Mouse (Mus musculus) embryonic facial prominence, embryonic 10.5 days (tissue): ENCODE data around the gene Apc2. TPM values are rescaled to one million over a fixed set of nuclear protein-coding genes. Genes with fewer than 3 reads are reported as not detected.

Source experiments
- DNase-seq: peaks from one replicate; pipeline ENCODE4 v3.0.0-alpha.2; 2017; ENCODE audit warnings: low spot score
- H3K27ac ChIP-seq: fragments of 300-500 bp; sonication (generic); replicated peaks from 2 replicates; pipeline ENCODE4 v1.5.1; 2016; ENCODE audit warnings: mild to moderate bottlenecking
- H3K27me3 ChIP-seq: fragments of 300-500 bp; sonication (generic); replicated peaks from 2 replicates; pipeline ENCODE4 v1.6.1; 2016; ENCODE audit warnings: low read depth, mild to moderate bottlenecking; ENCODE audit not compliant: poor library complexity, severe bottlenecking
- H3K36me3 ChIP-seq: fragments of 300-500 bp; sonication (generic); replicated peaks from 2 replicates; pipeline ENCODE4 v1.6.1; 2016; ENCODE audit warnings: mild to moderate bottlenecking, moderate library complexity
- H3K4me1 ChIP-seq: fragments of 300-500 bp; sonication (generic); 2 replicates; pipeline ENCODE4 v1.6.1; 2016
- H3K4me3 ChIP-seq: fragments of 300-500 bp; sonication (generic); 2 replicates; pipeline ENCODE4 v1.5.1; 2016; ENCODE audit warnings: mild to moderate bottlenecking, moderate library complexity
- H3K9me3 ChIP-seq: fragments of 300-500 bp; sonication (generic); 2 replicates; pipeline ENCODE4 v1.6.1; 2016; ENCODE audit warnings: mild to moderate bottlenecking
- WGBS: fragments of 180-500 bp; shearing (Covaris S2); methylation state at CpG from one replicate; pipeline ENCODE4 v1.1.7; 2016; 5-methylcytosine and 5-hydroxymethylcytosine counted together
- polyA plus RNA-seq: library from polyadenylated mRNA; unstranded; fragments of >200 nt; fragmentation: Nextera tagmentation; extraction: Ambion mirVana; gene quantifications from 2 replicates; pipeline ENCODE4 v1.2.1, GENCODE M21; 2016

Apc2 gene
- polyA plus RNA-seq, 1 experiment from 2014 or later = 12.6 TPM

DNA sequence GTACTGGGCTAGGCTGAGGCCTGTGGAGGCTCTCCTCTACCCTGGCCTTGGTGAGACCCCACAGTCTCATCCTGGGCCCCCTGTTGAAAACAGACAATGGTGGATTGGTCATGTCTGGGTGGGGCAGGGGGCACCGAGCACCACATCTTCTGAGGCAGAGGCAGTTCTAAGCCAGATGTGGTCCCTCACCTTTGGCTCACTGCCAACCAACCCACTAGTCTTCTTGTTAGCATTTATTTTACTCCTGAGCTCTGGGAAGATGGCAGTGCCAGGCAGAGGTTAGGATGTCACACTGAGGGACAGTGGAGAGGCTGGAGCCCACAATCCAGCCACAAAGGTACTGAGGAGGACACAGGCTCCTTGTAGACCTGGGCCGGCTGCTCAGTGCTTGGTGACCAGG is 37.8 kb upstream of the Apc2 start:
- Histone ChIP-seq H3K27ac (no peak overlapping the region), H3K4me1 (peaks cover 41% of the 10 kb centered on the region), H3K4me3 (peak overlapping the region; percentile 6; the same call in 1 of the 2 replicates), H3K36me3 (peaks cover 66% of the 10 kb centered on the region), H3K27me3 (peaks cover 10% of the 10 kb centered on the region; the same call in 1 of the 2 replicates), H3K9me3 (no peaks in the 10 kb centered on the region)
- WGBS = 90% methylated on average over 2 of the region's 2 CpGs
- DNase-seq = no peak

DNA sequence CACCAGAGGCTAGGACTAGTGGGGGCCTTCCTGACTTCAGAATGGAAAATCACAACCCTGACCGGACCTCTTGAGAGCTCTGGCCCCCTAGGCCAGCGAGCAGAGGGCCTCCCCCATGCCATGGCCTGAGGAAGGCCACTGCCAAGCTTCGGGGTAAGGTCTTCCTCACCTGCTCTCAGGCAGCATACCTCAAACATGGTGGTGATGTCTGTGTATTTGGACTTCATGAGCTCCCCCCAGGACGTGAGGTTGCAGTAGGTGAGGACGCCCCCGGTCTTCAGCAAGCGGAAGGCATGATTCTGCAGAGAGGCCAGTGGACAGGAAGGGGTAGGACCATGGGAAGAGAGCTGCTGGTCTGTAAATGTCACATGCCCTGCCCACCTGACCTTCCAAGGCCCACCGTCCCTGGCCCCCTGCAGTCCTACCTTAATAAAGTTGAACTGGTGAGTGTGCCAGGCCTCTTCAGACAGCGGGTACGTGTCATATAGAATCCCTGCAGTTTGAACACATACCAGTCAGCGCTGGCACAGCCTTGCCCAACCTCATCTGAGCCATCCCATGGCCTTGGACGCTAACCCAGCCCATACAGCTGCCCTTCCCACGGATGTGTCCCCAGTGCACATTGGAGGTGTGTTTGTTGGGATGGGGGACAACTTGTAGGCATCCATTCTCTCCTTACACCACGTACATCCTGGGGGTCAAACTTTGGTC is 36.9 kb upstream of the Apc2 start:
- Histone ChIP-seq H3K36me3 (peaks cover 56% of the 10 kb centered on the region), H3K9me3 (no peaks in the 10 kb centered on the region), H3K4me1 (peaks cover 41% of the 10 kb centered on the region), H3K4me3 (peak overlapping the region; percentile 67), H3K27me3 (peaks cover 10% of the 10 kb centered on the region; the same call in 1 of the 2 replicates), H3K27ac (peak overlapping the region; percentile 89; the same call in 1 of the 2 replicates)
- 93% methylated on average over 14 of the region's 14 CpGs for WGBS
- DNase-seq = no peak

DNA sequence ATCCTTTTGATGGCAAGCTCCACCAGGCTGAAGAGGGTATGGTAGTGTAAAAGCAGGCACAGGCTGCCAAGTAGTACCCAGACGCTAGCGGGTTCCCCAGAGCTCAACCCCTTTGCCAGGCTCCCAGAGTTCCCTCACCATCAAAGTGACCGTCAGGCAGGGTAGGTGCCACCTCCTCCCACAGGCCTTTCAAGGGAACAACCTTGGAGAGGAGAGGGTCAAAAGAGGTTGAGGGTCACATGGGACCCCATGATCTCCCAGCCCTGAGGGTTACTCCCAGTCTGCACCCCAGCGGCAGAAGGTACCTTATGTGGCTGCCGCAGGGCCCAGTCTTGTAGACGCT is 36.3 kb upstream of the Apc2 start:
- Histone ChIP-seq H3K4me1 (peaks cover 44% of the 10 kb centered on the region), H3K27me3 (peaks cover 10% of the 10 kb centered on the region; the same call in 1 of the 2 replicates), H3K27ac (peak overlapping the region; percentile 89), H3K36me3 (peaks cover 51% of the 10 kb centered on the region), H3K4me3 (peak overlapping the region; percentile 67), H3K9me3 (no peaks in the 10 kb centered on the region)
- DNase-seq = no peak
- 83% methylated on average over 6 of the region's 6 CpGs for WGBS

DNA sequence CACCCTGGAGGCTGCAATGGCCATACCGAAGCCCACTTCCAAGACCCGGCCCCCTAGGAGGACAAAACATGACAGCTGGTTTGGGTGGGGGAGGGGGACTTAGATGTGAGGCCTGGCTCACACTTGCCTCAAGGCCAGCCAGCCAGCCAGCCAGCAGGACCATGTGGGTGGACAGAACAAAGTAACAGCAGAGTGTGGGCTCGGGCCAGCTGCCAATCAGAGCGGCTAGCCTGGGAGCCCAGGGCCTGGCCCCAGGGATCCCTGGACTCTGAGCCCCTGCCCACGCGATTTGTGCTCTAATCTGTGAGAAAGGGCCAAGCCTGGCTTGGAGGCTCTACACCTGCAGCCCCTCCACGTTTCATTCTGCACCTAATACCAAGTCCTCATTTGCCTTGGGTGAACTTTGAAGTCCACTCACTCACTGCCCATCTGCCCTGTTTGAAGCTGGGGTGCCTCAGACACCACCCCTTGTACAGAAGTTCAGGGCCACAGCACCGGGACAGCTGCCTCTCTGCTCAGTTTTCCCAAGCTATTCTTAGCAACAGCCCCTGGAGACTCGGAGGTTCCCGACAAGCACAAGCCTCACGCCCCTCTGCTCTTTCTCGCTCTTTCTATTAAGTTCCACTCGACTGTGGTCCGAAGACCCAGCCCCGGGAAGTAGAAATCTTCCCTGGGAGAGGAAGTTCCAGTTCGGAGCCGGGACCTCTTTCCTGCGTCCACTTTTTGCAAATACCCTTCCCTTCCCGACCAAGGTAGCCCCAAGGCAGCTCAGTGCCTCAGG is 35.7 kb upstream of the Apc2 start:
- peak; percentile 58 for DNase-seq
- WGBS = 9% methylated on average over 19 of the region's 19 CpGs

DNA sequence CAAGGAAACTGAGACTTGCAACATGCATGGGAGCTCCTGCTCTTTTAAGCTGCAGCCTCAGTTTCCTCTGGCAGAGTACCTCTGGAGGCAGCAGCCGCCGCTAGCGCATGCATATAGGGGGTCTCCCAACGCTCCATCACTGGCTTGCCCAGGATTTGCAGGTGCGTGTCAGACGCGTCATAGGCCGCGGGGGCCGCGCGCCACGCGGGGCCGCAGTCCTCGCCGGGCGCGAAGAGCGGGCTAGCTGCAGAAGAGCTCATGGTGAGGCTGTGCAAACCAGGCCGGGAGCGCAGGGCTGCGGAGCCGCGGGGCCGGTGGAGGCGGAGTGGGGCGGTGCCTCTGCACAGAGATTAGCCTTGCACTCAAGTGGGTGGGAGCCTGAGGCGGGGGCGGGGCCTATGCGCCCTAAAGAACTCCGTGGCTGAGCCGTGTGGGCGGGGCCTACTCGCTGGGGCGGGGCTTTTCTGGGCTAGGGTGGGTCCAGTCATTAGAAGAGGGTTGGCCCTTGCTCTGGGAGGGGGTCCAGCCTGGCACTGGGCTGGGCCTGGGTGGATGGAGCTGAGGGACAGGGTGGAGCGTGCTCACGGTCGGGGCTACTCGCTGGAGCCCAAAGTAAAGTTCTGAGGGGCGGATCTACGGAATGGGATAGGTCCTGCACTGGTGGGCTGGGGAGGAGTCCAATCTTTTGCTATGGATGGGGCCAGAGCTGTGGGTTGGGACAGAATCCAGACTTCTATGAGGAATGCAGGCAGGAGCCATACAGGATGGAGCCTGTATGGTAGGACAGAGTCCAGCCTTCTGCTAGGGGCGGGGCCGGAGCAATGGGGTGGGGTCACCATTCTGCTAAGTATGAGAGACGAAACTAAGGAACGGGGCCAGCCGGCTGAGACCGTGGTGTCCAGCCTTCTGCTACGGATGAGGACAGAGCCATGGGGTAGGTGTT is 34.9 kb upstream of the Apc2 start, which contains the start of the genes Gamt and Dazap1:
Gamt (minus strand) TSS at position 371 of the 943 bp plus-strand sequence.
Dazap1 (plus strand) TSS at position 845 of the 943 bp plus-strand sequence.
- under 1% methylated on average over 49 of the region's 49 CpGs for WGBS
- Histone ChIP-seq H3K4me3 (peak within 1 kb of the TSS; percentile 67), H3K4me1 (peaks cover 51% of the 10 kb centered on the region), H3K27ac (peak within 1 kb of the TSS; percentile 89), H3K27me3 (peaks cover 10% of the 10 kb centered on the region; the same call in 1 of the 2 replicates), H3K9me3 (no peaks in the 10 kb centered on the region), H3K36me3 (peaks cover 36% of the 10 kb centered on the region)
- peak; percentile 99 for DNase-seq

More for the DNA sequence above, 35.7 kb upstream of the Apc2 start:
- peaks cover 46% of the 10 kb centered on the region for H3K4me1 ChIP-seq
- peaks cover 45% of the 10 kb centered on the region for H3K36me3 ChIP-seq
- peak overlapping the region; percentile 67 for H3K4me3 ChIP-seq
- H3K27me3 ChIP-seq = peaks cover 10% of the 10 kb centered on the region; the same call in 1 of the 2 replicates
- peak overlapping the region; percentile 89 for H3K27ac ChIP-seq
- H3K9me3 ChIP-seq = no peaks in the 10 kb centered on the region

DNA sequence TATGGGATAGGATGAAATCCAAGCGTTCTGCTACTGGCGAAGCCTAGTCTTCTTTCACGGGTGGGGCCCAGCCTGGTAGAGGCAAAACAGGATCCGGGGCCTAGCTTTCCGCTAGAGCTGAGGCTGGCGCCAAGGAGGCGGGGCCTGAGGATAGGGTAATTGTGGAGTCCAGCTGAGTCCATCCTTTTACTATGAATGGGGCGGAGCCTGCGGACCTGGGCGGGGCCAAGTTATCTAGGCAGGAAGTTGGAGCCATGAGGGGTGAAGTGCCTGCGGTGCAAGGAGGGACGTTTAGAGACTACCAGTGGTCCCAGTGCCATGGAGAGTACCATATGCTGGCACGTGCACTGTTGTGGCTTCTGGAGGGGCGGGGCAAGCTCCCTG is 34.2 kb upstream of the Apc2 start:
- Histone ChIP-seq H3K27me3 (peaks cover 10% of the 10 kb centered on the region; the same call in 1 of the 2 replicates), H3K27ac (peak overlapping the region; percentile 89), H3K4me1 (peaks cover 57% of the 10 kb centered on the region), H3K4me3 (peak overlapping the region; percentile 67), H3K36me3 (peaks cover 30% of the 10 kb centered on the region), H3K9me3 (no peaks in the 10 kb centered on the region)
- 1% methylated on average over 14 of the region's 14 CpGs for WGBS
- peak; percentile 93 for DNase-seq

DNA sequence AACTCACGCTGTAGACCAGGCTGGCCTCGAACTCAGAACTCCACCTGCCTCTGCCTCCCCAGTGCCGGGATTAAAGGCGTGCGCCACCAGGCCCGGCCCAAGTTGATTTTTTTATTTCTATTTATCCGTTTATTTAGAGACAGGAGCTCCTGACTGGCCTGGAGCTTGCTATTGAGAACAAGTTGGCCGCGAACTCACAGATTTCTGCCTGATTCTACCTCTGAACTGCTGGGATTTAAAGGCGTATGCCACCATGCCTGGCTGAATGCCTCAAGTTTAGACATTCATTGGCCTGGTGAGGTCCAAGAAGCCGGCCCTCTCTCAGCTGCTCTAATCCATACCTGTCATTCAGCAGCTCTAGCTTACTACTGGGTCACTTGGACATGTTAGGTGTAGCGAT is 33.6 kb upstream of the Apc2 start:
- no peak for DNase-seq
- H3K4me1 ChIP-seq = peaks cover 63% of the 10 kb centered on the region
- H3K9me3 ChIP-seq = no peaks in the 10 kb centered on the region
- H3K27ac ChIP-seq = peak overlapping the region; percentile 89
- WGBS = 74% methylated on average over 12 of the region's 12 CpGs
- H3K27me3 ChIP-seq = peaks cover 10% of the 10 kb centered on the region; the same call in 1 of the 2 replicates
- H3K4me3 ChIP-seq = peak overlapping the region; percentile 67
- H3K36me3 ChIP-seq = peaks cover 28% of the 10 kb centered on the region

DNA sequence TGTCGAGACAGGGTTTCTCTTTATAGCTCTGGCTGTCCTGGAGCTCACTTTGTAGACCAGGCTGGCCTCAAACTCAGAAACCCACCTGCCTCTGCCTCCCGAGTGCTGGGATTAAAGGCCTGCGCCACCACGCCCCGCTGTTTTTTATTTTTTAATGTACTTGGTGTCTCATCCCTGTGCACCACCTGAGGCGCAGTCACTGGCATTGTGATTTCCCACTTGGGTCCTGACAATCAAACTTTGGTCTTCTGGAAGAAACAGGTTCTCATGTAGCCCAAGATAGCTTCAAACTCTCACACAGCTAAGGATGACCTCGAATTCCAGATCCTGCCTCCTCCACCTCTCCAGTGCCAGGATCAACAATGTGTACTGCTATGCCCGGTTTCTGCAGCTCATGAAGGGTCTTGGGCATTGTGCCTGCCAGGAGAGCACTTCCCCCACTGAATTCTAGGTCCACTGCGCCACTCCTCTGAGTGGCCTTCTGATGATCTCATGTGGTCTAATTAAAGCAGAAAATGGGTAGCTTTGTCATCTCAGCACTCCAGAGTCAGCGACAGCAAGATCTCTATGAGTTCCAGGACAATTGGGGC is 32.9 kb upstream of the Apc2 start:
- H3K27ac ChIP-seq = no peak overlapping the region
- peaks cover 29% of the 10 kb centered on the region for H3K36me3 ChIP-seq
- DNase-seq = no peak
- 0 out of 2 replicates have a peak overlapping the region, but pooled peaks have one; percentile 13 for H3K4me3 ChIP-seq
- no peaks in the 10 kb centered on the region for H3K9me3 ChIP-seq
- H3K27me3 ChIP-seq = peaks cover 10% of the 10 kb centered on the region; the same call in 1 of the 2 replicates
- WGBS = 93% methylated on average over 10 of the region's 10 CpGs
- peaks cover 70% of the 10 kb centered on the region for H3K4me1 ChIP-seq

DNA sequence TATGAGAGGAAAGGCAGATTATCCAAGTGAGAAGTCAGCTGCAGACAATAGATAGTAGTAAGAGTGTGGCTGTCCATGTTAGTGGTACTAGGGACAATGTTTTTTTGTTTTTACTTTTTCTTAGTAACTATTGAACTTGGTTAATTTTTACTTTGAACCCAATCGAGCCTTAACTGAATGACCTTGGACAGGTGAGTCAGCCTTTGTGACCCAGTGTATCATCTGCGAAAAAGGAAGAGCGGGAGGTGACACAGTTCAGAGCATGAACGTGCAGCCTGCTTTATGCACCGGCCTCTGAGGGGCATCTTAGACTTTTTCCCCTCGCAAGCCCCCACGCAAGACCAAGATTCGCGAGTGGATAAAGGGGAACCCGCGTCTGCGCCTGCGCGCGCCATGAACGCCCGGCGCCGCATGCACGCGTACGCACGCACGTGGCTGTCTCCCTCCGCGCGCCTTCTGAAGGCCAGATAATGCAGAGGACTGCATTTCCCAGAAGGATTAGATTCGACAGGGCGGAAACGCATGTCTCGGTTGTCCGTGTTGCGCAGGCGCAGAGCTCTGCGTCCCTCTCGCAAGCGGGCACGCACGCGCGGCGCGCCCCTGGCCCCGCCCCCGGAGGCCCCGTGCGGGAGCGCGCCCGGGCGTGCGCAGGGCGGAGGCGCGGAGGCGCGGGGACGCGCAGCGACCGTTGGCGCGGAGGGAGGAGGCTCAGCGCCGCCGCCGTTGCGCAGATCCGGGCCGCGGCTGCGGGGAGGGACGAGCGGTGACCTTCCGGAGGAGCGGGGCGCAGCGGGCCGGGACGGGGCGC is 31.2 kb upstream of the Apc2 start:
- Histone ChIP-seq H3K36me3 (peaks cover 28% of the 10 kb centered on the region), H3K9me3 (no peaks in the 10 kb centered on the region), H3K27ac (peak overlapping the region; percentile 98), H3K27me3 (peaks cover 5% of the 10 kb centered on the region; the same call in 1 of the 2 replicates), H3K4me3 (peak overlapping the region; percentile 98), H3K4me1 (peaks cover 66% of the 10 kb centered on the region)
- 2% methylated on average over 81 of the region's 81 CpGs for WGBS
- peak; percentile 99 for DNase-seq

DNA sequence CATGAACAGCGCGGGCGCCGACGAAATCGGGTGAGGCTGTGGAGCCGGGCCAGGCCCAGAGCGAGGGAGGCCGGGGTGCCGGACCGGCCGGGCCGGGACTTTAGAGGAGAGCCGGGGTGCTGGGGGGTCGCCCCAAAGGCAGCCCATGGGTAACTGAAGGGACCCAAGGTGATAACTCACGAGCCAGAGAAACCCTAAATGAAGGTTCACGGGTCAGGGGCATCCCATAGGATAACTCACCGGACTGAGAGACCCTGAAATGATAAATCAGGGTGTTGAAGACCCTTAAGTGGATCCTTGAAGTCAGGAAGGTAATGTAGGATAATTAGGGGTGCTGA is 30.7 kb upstream of the Apc2 start:
- H3K9me3 ChIP-seq = no peaks in the 10 kb centered on the region
- DNase-seq = no peak
- WGBS = under 1% methylated on average over 18 of the region's 18 CpGs
- H3K4me1 ChIP-seq = peaks cover 64% of the 10 kb centered on the region
- H3K36me3 ChIP-seq = peaks cover 32% of the 10 kb centered on the region
- no peaks in the 10 kb centered on the region for H3K27me3 ChIP-seq
- peak overlapping the region; percentile 98 for H3K27ac ChIP-seq
- H3K4me3 ChIP-seq = peak overlapping the region; percentile 98

DNA sequence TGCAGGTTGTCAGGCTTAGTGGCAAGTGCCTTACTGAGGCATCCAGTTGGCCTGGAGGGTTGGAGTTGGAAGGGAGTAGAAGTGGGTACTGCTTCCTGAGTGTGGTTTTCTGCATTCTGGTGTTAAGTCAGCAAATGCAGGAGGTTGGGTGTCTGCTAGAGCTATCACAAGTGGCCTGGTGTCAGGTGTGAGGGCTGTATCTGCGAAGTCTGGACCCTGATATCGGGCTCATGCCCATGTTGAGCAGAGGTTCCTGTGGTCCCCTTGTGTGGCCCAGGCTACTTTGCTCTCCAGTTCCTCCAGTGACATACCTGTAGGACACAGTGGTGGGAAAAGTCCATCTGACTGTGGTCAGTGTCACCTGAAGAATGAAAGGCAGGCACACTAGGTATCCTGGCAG is 25.7 kb upstream of the Apc2 start:
- DNase-seq = no peak
- H3K4me3 ChIP-seq = peak overlapping the region; percentile 37
- no peak overlapping the region for H3K27ac ChIP-seq
- no peaks in the 10 kb centered on the region for H3K27me3 ChIP-seq
- 93% methylated on average over 2 of the region's 2 CpGs for WGBS
- H3K4me1 ChIP-seq = peaks cover 58% of the 10 kb centered on the region
- peaks cover 76% of the 10 kb centered on the region for H3K36me3 ChIP-seq
- no peaks in the 10 kb centered on the region for H3K9me3 ChIP-seq
